Comparison of ENCODE assay signal across 27 mouse cellular contexts in the genomic region with DNA sequence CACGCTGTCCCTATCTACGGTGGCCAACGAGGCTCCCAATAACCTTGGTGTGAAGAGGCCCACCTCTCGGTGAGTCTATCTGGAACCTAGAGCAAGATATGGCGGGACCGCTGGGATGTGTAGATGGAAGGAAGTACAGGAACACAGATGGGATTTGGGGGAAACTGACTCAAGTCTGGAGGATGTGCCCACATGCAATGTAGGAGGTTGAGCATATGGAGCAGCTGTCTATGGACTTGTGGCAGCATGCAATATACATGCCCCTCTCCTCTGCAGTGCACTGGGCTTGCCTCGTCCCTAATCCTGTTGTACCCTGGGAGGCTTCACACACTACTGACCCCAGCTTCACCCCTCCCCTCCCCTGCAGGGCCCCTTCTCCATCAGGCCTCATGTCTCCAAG. TPM values are rescaled to one million over a fixed set of nuclear protein-coding genes. Genes with fewer than 3 reads are reported as not detected.
DNase-seq lines count a peak whose midpoint lies in the region; ATAC-seq and TF ChIP-seq lines count a peak whose summit lies in the region.
"Had no signal": no experiment of that assay in that cellular context is flagged by ENCODE, and none has a peak within 500 bp of the region (broad histone marks: within the 10 kb centered on the region; RNA-seq: fewer than 3 reads in every experiment).

No protein-coding gene starts in this region.

- no peak for TF ChIP-seq CTCF in kidney, adult 2 months (conservative IDR thresholded peaks at IDR 0.05; ENCODE audit: insufficient read depth, insufficient read length, low read depth, low read length)

- no peak for DNase-seq in kidney, adult 2 months
- no peak for DNase-seq in kidney, postnatal 25 days
- peak; percentile 36 for DNase-seq in telencephalon, adult 2 months (ENCODE audit: low read depth, low spot score)
- no peak for DNase-seq in urinary bladder, postnatal 4 days (ENCODE audit: low spot score in 2 of 2)
- DNase-seq: adrenal gland, adult 2 months; adrenal gland, postnatal 14 days; cerebellum, adult 18-20 months; cerebellum, adult 9-10 months; cerebellum, postnatal 14 days; forebrain, postnatal 0 days; gastrocnemius, postnatal 25 days; heart, adult 18-20 months; heart, postnatal 10 days; heart, postnatal 36 days had no signal

- no peaks in the 10 kb centered on the region for H3K4me1 ChIP-seq in kidney, adult 2 months (ENCODE audit: control insufficient read depth, insufficient read depth, low read length)
- H3K4me1 ChIP-seq in megakaryocyte, embryonic 14.5 days = peaks cover 41% of the 10 kb centered on the region
- H3K4me1 ChIP-seq: forebrain, embryonic 10.5 days; forebrain, embryonic 13.5 days; hindbrain, embryonic 10.5 days; hindbrain, embryonic 13.5 days had no signal

- no peaks in the 10 kb centered on the region for H3K9me3 ChIP-seq in megakaryocyte, embryonic 14.5 days
- H3K9me3 ChIP-seq: forebrain, embryonic 13.5 days; heart, embryonic 12.5 days; heart, embryonic 15.5 days; hindbrain, embryonic 10.5 days; hindbrain, embryonic 13.5 days had no signal

- 89% methylated on average over 7 of the region's 7 CpGs for WGBS in kidney, adult 2 months

- H3K4me2 ChIP-seq in myocyte (ENCODE audit: low read depth) = no peak overlapping the region
- H3K4me2 ChIP-seq: forebrain, embryonic 13.5 days; heart, embryonic 12.5 days; heart, embryonic 15.5 days; hindbrain, embryonic 13.5 days had no signal

- TF ChIP-seq POLR2A in kidney, adult 2 months (IDR thresholded peaks at IDR 0.05; ENCODE audit: low read depth, low read length) = no peak
- TF ChIP-seq POLR2A in myocyte (IDR thresholded peaks at IDR 0.05; ENCODE audit: insufficient read length, low read depth) = no peak

- ATAC-seq in megakaryocyte, adult 5-6 weeks (ENCODE audit: poor library complexity, severe bottlenecking) = no peak
- ATAC-seq: CD4-positive, CD25-positive, alpha-beta regulatory T cell, adult 4 months; forebrain, embryonic 13.5 days; forebrain, postnatal 0 days; hindbrain, embryonic 16.5 days had no signal

- H3K36me3 ChIP-seq in kidney, adult 2 months (ENCODE audit: control insufficient read depth, insufficient read depth, low read length) = no peaks in the 10 kb centered on the region; the same call in 1 of the 2 replicates
- H3K36me3 ChIP-seq in megakaryocyte, embryonic 14.5 days (replicated peaks; ENCODE audit: low read length) = peaks cover 65% of the 10 kb centered on the region
- no peaks in the 10 kb centered on the region for H3K36me3 ChIP-seq in myocyte (ENCODE audit: control insufficient read depth, insufficient read depth)

- H3K27me3 ChIP-seq in kidney, adult 2 months (replicated peaks; ENCODE audit: control insufficient read depth, insufficient read depth, low read length) = no peaks in the 10 kb centered on the region
- H3K27me3 ChIP-seq in megakaryocyte, embryonic 14.5 days (replicated peaks) = peaks cover 14% of the 10 kb centered on the region
- no peaks in the 10 kb centered on the region for H3K27me3 ChIP-seq in myocyte (ENCODE audit: control insufficient read depth, insufficient read depth, insufficient read length)
- H3K27me3 ChIP-seq: forebrain, embryonic 13.5 days; heart, embryonic 12.5 days; heart, embryonic 15.5 days; hindbrain, embryonic 13.5 days had no signal

- no peak overlapping the region for H3ac ChIP-seq in myocyte (ENCODE audit: control insufficient read depth, insufficient read length)

- H3K79me2 ChIP-seq in myocyte (ENCODE audit: control insufficient read depth, insufficient read depth) = no peaks in the 10 kb centered on the region

- no peak overlapping the region for H3K4me3 ChIP-seq in kidney, adult 2 months (ENCODE audit: insufficient read depth, low read depth, low read length)
- peak overlapping the region; percentile 47 for H3K4me3 ChIP-seq in megakaryocyte, embryonic 14.5 days (replicated peaks)
- no peak overlapping the region for H3K4me3 ChIP-seq in myocyte
- H3K4me3 ChIP-seq: forebrain, embryonic 10.5 days; forebrain, embryonic 13.5 days; heart, embryonic 12.5 days; heart, embryonic 15.5 days; hindbrain, embryonic 10.5 days; hindbrain, embryonic 13.5 days had no signal

- H3K27ac ChIP-seq in kidney, adult 2 months (ENCODE audit: insufficient read depth, low read depth, low read length) = 0 out of 2 replicates have a peak overlapping the region, but pooled peaks have one; percentile 72
- H3K27ac ChIP-seq: forebrain, embryonic 10.5 days; forebrain, embryonic 13.5 days; heart, embryonic 15.5 days; hindbrain, embryonic 10.5 days; hindbrain, embryonic 13.5 days had no signal

TF ChIP-seq in myocyte, 11 proteins besides CTCF, POLR2A, EP300 and RAD21:
- TF ChIP-seq MYOG (IDR thresholded peaks at IDR 0.05; ENCODE audit: control insufficient read depth in 1 of 3, insufficient read depth in 1 of 3, insufficient read length in 2 of 3, low read depth in 2 of 3) (no peak), USF1 (IDR thresholded peaks at IDR 0.05; ENCODE audit: low read depth) (no peak), MYOD1 (IDR thresholded peaks at IDR 0.05; ENCODE audit: control insufficient read depth in 1 of 3, insufficient read length in 2 of 3, low read depth in 2 of 3) (no peak), POLR2AphosphoS2 (IDR thresholded peaks at IDR 0.05; ENCODE audit: insufficient read length, low read depth) (peak; percentile 40), TCF12 (IDR thresholded peaks at IDR 0.05; ENCODE audit: insufficient read depth, poor library complexity, severe bottlenecking) (no peak), REST (IDR thresholded peaks at IDR 0.05; ENCODE audit: insufficient read depth, insufficient read length) (no peak), MAX (IDR thresholded peaks at IDR 0.05; ENCODE audit: low read depth) (no peak), E2F4 (IDR thresholded peaks at IDR 0.05; ENCODE audit: insufficient read depth) (no peak)
TF ChIP-seq in myocyte: peak in this region for 1.

RNA-seq across cellular contexts. Expression of gene Xab2, which starts 13.3 kb away (rescaled TPM):
- polyA plus RNA-seq in kidney, adult 2 months (2012; rRNA removed) = 44.8 and 46.2 TPM in 2 replicates
- 35.4 and 48.4 TPM in 2 replicates for polyA plus RNA-seq in megakaryocyte, embryonic 14.5 days (2012; ENCODE audit: insufficient read depth, low replicate concordance)
- total RNA-seq in megakaryocyte, adult 5-6 weeks (2015) = 13.2 and 17.4 TPM in 2 replicates
- total RNA-seq in megakaryocyte, adult 5-6 weeks (2017) = 43.0 and 44.1 TPM in 2 replicates
- 44.6 TPM for polyA plus RNA-seq in myocyte (2012; fragmentation: generic; extraction: Trizol)

RNA-seq across cellular contexts. Expression of gene Pet100, which starts 13.5 kb away (rescaled TPM):
- 15.6 and 27.2 TPM in 2 replicates for polyA plus RNA-seq in kidney, adult 2 months (2012; rRNA removed)
- polyA plus RNA-seq in megakaryocyte, embryonic 14.5 days (2012; ENCODE audit: insufficient read depth, low replicate concordance) = 58.2 and 85.9 TPM in 2 replicates
- total RNA-seq in megakaryocyte, adult 5-6 weeks (2015) = 145 and 169 TPM in 2 replicates
- 244 and 284 TPM in 2 replicates for total RNA-seq in megakaryocyte, adult 5-6 weeks (2017)
- 51.7 TPM for polyA plus RNA-seq in myocyte (2012; fragmentation: generic; extraction: Trizol)

RNA-seq across cellular contexts. Expression of gene Pcp2, which starts 17.5 kb away (rescaled TPM):
- not detected in 2 replicates for polyA plus RNA-seq in kidney, adult 2 months (2012; rRNA removed)
- polyA plus RNA-seq in megakaryocyte, embryonic 14.5 days (2012; ENCODE audit: insufficient read depth, low replicate concordance) = 11.1 TPM in 1 of 2 replicates, not detected in the other
- total RNA-seq in megakaryocyte, adult 5-6 weeks (2015) = not detected in 2 replicates
- not detected in 2 replicates for total RNA-seq in megakaryocyte, adult 5-6 weeks (2017)
- 0.62 TPM for polyA plus RNA-seq in myocyte (2012; fragmentation: generic; extraction: Trizol)
- total RNA-seq: adrenal gland, adult 2 months; adrenal gland, postnatal 14 days; adrenal gland, postnatal 4 days; forebrain, postnatal 0 days; gastrocnemius, adult 8-10 months; heart, adult 18-20 months; heart, postnatal 10 days; heart, postnatal 36 days had no signal
- polyA plus RNA-seq: adrenal gland, adult 2 months; CD4-positive, CD25-positive, alpha-beta regulatory T cell, adult 4 months; forebrain, postnatal 0 days; heart, embryonic 12.5 days; hindbrain, embryonic 10.5 days had no signal

RNA-seq across cellular contexts. Expression of gene Camsap3, which starts 20.7 kb away (rescaled TPM):
- 44.1 and 47.6 TPM in 2 replicates for polyA plus RNA-seq in kidney, adult 2 months (2012; rRNA removed)
- 0.36 TPM in 1 of 2 replicates, not detected in the other for polyA plus RNA-seq in megakaryocyte, embryonic 14.5 days (2012; ENCODE audit: insufficient read depth, low replicate concordance)
- total RNA-seq in megakaryocyte, adult 5-6 weeks (2015) = 0.05 and 0.45 TPM in 2 replicates
- 0.08 TPM in 1 of 2 replicates, not detected in the other for total RNA-seq in megakaryocyte, adult 5-6 weeks (2017)
- 0.05 TPM for polyA plus RNA-seq in myocyte (2012; fragmentation: generic; extraction: Trizol)
- polyA plus RNA-seq: CD4-positive, CD25-positive, alpha-beta regulatory T cell, adult 4 months had no signal

RNA-seq across cellular contexts. Expression of gene Stxbp2, which starts 22.9 kb away (rescaled TPM):
- 169 and 173 TPM in 2 replicates for polyA plus RNA-seq in kidney, adult 2 months (2012; rRNA removed)
- polyA plus RNA-seq in megakaryocyte, embryonic 14.5 days (2012; ENCODE audit: insufficient read depth, low replicate concordance) = 533 and 675 TPM in 2 replicates
- 160 and 188 TPM in 2 replicates for total RNA-seq in megakaryocyte, adult 5-6 weeks (2015)
- 148 and 205 TPM in 2 replicates for total RNA-seq in megakaryocyte, adult 5-6 weeks (2017)
- 7.7 TPM for polyA plus RNA-seq in myocyte (2012; fragmentation: generic; extraction: Trizol)
